Comparison of ENCODE assay signal across 11 mouse cellular contexts in the genomic region with DNA sequence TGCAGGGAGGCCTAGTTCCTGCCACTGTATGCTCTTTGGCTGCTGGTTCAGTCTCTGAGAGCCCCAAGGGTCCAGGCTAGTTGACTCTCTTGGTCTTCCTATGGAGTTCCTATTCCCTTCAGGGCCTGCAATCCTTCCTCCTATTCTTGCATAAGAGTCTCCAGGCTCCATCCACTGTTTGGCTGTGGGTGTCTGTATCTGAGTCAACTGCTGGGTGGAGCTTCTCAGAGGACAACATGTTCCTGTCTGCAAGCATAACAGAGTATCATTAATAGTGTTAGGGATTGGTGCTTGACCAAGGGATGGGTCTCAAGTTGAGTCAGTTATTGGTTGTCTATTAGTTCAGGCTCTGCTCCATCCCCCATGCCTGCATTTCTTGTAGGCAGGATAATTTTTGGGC. TPM values are rescaled to one million over a fixed set of nuclear protein-coding genes. Genes with fewer than 3 reads are reported as not detected.
"Had no signal": no experiment of that assay in that cellular context is flagged by ENCODE, and none has a peak within 500 bp of the region (broad histone marks: within the 10 kb centered on the region; RNA-seq: fewer than 3 reads in every experiment).

No protein-coding gene starts in this region.

RNA-seq across cellular contexts. Expression of gene Fate1, which starts 4.9 kb away (rescaled TPM):
- total RNA-seq: common myeloid progenitor, adult 5-6 weeks; gastrocnemius, adult 2 months; gastrocnemius, adult 8-10 months; gastrocnemius, postnatal 10 days; gastrocnemius, postnatal 14 days; gastrocnemius, postnatal 25 days; gastrocnemius, postnatal 36 days; granulocyte monocyte progenitor cell, adult 5-6 weeks; heart, adult 18-20 months; heart, adult 2 months; heart, adult 8-10 months had no signal

RNA-seq across cellular contexts. Expression of gene Cnga2, which starts 14.0 kb away (rescaled TPM):
- total RNA-seq: common myeloid progenitor, adult 5-6 weeks; gastrocnemius, adult 2 months; gastrocnemius, adult 8-10 months; gastrocnemius, postnatal 10 days; gastrocnemius, postnatal 25 days; gastrocnemius, postnatal 36 days; granulocyte monocyte progenitor cell, adult 5-6 weeks; heart, adult 18-20 months; heart, adult 2 months; heart, adult 8-10 months had no signal

RNA-seq across cellular contexts. Expression of gene Prrg3, which starts 15.3 kb away (rescaled TPM):
- total RNA-seq: common myeloid progenitor, adult 5-6 weeks; granulocyte monocyte progenitor cell, adult 5-6 weeks had no signal

RNA-seq across cellular contexts. Expression of gene Gm1141, which starts 56.9 kb away (rescaled TPM):
- total RNA-seq: common myeloid progenitor, adult 5-6 weeks; gastrocnemius, adult 8-10 months; gastrocnemius, postnatal 25 days; gastrocnemius, postnatal 36 days; granulocyte monocyte progenitor cell, adult 5-6 weeks; heart, adult 18-20 months; heart, adult 2 months; heart, adult 8-10 months had no signal
